Mouse (Mus musculus) lung, postnatal 0 days (tissue): ENCODE data around the gene Ippk.

Source experiments
- CTCF ChIP-seq: IDR thresholded peaks from 2 replicates; pipeline ENCODE4 v1.5.1; 2016; ENCODE audit warnings: antibody characterized with exemption, mild to moderate bottlenecking
- EP300 ChIP-seq: IDR thresholded peaks from 2 replicates; pipeline ENCODE4 v1.6.1; 2016; ENCODE audit warnings: antibody characterized with exemption, mild to moderate bottlenecking, control low read depth

DNA sequence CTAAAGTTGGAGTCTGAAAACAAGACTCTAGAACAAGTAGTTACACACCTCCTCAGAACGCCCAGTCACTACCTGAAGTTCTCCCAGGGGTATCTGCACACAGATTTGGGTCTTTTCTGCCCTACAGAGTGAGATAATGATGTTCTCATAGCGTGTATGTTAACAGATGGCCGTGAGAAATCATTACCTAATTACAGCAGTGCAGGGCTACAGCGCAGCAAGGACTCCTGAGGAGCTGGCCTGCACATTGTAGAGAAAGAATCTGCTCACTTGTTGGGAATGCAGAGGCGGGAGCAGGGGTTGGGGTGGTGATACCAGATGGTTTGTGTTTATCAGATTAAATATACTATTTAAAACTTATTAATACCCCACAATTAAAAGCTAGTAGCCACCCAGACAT, 59.5 kb downstream of the Ippk start:
- TF ChIP-seq CTCF: no peak
- no peak for TF ChIP-seq EP300
